Mouse (Mus musculus): ENCODE measurements around the gene Unc5c.

The Unc5c gene

DNA sequence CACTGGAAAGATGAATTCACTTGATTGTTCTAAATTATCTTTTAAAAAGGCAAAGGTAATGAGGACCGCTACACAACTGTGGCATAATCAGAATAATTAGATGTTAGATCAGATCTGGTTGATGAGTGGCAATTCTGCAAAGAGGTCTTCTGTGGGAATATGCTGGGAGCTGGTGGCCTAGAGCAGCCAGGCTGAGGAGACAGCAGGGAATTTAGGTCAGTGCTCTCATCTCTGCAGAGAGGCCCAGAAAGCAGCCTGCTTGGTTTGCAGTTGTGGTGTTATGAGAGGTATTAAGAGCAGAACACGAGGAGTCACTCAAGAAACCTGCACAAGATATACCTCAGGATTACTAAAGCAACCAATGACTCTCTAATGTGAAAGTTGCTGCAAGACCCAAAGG is 133.9 kb downstream of the Unc5c start:
- DNase-seq (ENCODE audit: low spot score) = no peak

- no peak for DNase-seq (ENCODE audit: low spot score)
These were observed 136.1 kb downstream of the Unc5c start for GRCm38 (mm10) chr3:141601072-141601549.

DNA sequence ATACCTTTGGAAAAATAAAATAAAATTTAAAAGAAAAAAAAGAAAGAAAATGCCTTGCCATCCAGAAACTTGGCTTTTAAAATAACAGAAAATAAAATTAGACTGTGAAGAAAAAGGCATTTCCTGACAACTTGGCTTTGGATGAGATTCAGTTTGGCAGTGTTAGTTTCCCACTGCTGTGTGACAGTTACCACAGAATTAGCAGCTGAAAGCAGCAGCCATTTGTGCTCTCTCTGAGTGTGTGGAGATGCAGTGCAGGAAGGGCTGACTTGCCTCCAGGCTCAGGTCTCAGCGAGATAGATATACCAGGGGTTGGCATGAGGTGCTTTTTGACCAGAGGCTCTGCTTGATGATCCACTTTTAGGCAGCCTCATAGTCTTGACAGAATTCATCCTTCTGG is 151.7 kb downstream of the Unc5c start:
- DNase-seq (ENCODE audit: low spot score) = no peak

DNA sequence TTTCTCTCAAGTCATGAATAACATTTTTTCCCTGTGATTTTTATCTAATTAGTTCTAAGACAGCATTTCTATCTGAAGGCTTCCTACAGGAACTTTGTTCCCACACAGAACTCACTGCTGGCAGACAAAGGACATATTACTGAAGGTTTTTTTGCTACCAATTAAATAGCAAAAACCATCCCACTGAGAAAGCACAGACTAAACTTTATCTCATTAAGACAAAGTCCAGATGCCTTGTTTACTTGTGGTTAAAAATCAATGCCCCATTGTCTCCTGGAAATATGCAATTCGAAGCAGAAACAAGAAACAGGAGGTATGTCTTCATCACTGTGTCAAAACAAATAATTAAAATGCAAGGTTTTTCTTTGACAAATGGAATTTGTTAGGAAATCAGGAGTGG is 153.7 kb downstream of the Unc5c start:
- DNase-seq (ENCODE audit: low spot score) = no peak

- DNase-seq (ENCODE audit: low spot score) = no peak
These were observed 156.5 kb downstream of the Unc5c start for GRCm38 (mm10) chr3:141621496-141621895.

- DNase-seq (ENCODE audit: low spot score) = no peak
These were observed 162.1 kb downstream of the Unc5c start for GRCm38 (mm10) chr3:141626935-141627638.

DNA sequence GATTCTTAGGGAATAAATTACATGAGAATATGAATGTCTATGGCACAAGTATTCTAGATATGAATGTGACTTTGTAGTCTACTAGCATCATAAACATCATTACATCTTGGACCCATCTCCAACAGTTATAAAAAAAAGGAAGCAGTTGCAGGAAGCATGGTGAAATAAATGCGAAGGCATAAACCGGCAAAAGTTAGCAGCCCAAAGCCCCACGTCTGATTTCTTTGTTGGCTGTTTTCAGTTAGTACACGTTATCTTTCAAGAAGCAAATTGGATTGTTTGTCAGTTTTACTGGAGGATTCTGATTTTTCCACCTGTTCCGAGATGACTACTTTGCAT is 162.6 kb downstream of the Unc5c start:
- DNase-seq (ENCODE audit: low spot score) = no peak

DNA sequence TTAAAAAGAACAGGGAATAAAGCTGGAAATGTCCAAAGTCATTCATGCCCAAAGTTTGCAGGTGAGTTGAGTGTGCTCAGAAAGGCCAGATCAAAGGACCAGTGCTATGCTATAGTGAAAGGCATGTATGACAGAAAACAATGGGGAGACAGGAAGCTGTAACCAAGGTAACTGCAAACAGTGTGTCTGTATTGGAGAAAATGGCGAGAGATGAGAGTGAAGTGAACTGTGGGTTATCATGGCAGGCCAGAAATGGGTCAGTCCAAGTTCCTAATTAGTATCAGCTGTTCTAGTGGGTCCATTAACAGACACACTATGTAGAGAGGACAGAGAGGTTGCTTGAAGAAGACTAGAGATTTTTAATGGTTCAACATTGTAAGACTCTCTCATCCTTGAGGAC is 164.4 kb downstream of the Unc5c start:
- no peak for DNase-seq (ENCODE audit: low spot score)

GRCm38 (mm10) chr3:141637900-141638299 is 172.9 kb downstream of the Unc5c start:
- no peak for DNase-seq (ENCODE audit: low spot score)

DNA sequence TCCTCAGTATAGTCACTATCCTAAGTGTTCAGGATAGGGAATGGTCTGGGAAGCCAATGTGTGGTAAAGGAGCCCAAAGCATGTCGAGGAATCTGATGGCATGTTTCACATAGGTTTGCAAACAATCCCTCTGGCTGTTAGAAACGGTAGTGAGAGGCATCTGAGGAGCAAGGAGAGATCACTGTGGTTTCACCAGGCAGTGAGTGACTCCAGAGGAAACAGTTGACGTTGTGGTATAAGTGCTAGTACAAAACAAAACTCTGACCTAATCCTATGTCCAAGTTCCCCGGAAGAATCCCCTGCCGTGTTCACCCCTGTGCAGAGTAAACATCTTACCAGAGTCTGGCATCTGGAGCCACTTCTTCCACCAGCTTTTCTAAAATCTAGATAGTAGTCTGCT is 179.2 kb downstream of the Unc5c start:
- DNase-seq (ENCODE audit: low spot score) = no peak

GRCm38 (mm10) chr3:141646588-141646987 is 181.6 kb downstream of the Unc5c start:
- no peak for DNase-seq (ENCODE audit: low spot score)

GRCm38 (mm10) chr3:141650658-141651057 is 185.6 kb downstream of the Unc5c start:
- DNase-seq (ENCODE audit: low spot score) = no peak

GRCm38 (mm10) chr3:141653915-141654314 is 188.9 kb downstream of the Unc5c start:
- no peak for DNase-seq (ENCODE audit: low spot score)

- no peak for DNase-seq (ENCODE audit: low spot score)
These were observed 194.2 kb downstream of the Unc5c start for GRCm38 (mm10) chr3:141659041-141659789.

DNA sequence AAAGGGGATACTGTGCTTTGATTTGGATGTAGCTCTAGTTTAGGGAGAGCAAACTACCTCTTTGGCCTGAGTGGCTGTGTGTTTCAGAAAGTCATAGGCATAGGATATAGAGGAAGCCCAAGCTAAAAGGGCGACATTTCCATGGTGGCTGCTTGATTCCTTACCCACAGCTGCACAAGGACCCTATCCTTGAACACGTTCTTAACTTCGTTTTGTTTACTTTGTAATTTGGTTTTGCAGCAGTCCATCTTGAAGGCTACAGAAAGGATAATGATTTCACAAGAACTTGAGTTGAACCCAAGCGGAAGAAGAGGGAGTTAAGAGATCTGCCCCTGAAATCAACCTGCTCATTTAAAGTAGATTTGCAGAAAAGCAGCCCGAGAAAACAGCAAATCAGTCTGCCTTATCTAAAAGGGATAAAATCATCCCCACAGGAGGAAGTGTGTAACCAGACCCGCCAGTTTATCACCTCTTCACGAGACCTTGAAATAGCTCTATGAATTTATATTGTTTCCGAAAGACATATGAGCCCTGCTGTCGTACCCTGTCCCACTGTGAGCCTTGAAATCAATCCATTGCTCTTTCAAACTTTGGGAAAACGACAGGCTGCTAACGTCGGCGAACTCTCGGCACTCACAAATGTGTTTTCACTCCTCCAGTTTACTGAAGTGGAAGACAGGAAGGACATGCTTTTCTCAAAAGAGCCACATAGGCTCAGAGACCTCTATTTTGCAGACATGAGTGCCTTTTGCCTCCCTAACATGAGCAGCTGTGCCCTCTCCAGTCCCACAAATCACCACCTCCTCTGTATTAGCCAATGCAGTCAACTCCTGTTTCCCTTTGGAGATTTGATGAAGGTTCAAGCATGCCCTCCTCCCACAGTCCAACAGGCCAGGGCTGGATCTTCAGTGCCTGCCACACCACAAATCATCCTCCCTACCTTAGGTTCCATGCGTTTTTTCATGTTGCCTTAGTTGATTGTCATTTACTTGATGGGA is 195.3 kb downstream of the Unc5c start:
- no peak for DNase-seq (ENCODE audit: low spot score)

DNA sequence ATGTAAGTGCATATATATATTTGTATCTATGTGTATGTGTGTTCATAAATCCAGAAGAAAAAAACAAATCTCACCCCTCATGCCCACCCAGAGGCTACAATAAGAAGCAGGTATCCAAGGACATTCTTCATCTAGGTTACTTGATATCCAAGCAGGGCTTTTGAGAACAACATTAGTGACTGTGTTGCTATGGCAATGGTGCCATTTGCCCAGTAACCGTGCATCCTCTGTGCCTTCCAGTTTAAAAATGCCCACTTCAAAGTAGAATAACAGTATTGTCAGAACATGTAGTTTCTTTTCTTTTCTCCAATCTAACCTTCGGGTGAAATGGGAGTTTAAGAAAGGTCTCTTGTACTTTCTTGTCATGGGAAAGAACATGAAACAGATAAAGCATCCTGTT is 224.1 kb downstream of the Unc5c start:
- no peak for DNase-seq (ENCODE audit: low spot score)

DNA sequence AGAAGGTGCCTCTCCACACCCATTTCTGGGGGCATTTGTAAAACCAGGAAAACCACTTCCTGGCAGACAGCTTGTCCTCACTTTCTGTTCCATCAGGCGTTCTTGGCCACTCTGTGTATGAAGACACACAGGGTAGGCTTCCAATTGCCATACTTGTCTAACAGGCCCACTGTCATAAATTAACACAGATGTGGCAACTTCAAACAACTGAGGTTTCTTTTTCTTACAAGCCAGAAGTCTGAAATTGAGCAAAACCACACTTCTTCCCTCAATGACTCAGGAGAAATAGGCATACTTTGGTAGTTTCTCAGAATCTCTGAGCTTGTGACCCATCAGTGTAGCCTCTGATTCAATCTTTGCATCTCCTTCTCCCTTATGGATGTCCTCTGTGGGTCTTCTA is 225.7 kb downstream of the Unc5c start:
- no peak for DNase-seq (ENCODE audit: low spot score)

DNA sequence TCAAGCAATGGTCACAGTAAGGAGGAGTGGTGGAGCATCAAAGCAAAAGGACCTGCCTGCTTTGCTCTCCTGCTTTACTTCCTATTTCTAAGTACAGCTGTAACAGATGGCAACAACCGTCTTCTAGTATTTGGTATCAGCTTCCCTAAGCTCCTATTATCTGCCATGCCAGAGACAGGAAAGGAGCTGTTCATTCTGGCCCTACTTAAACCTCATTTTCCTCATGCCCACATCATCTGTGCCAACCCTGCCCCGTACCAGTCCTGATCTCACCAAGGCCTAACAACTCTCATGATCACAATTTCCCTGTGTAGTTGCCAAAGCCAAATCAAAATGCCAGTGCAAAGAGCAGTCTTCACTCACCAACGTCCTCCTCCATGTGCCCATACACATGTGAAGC is 226.4 kb downstream of the Unc5c start:
- DNase-seq (ENCODE audit: low spot score) = no peak

DNA sequence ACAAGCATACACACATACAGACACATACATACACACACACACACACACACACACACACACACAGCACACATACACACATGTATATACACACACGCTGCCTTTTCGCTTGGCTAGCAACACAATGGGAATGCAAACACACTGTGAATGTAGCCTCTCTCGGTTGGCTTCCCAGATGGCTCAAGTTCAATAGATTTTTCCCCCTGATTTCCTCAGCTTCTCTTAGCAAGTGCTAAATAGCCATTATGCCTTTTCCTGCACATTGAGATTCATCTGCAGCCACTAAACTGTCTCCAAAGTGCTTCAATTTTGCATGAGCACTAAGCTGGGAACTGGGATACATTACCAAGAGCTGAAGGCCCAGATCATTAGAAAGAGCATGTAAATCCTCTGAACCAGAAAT is 226.8 kb downstream of the Unc5c start:
- no peak for DNase-seq (ENCODE audit: low spot score)

DNA sequence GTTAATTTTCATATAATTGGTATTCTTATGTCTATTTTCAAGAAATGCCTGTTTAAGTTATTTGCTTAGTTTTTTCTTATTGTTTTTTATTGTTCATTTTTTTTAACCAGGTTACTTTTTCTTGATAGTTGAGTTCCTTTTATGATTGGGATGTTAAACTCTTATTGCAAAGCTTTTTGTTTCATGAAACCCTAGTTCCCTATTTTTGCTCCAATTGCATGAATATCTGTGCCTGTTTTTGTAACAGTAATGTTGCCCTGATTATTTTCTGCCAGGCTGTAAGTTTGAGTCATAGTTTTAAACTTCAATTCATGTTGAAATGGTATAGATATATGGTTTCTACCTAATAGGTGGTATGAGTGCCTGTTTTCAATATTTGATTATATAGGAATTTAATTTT is 234.2 kb downstream of the Unc5c start:
- no peak for DNase-seq (ENCODE audit: low spot score)

DNA sequence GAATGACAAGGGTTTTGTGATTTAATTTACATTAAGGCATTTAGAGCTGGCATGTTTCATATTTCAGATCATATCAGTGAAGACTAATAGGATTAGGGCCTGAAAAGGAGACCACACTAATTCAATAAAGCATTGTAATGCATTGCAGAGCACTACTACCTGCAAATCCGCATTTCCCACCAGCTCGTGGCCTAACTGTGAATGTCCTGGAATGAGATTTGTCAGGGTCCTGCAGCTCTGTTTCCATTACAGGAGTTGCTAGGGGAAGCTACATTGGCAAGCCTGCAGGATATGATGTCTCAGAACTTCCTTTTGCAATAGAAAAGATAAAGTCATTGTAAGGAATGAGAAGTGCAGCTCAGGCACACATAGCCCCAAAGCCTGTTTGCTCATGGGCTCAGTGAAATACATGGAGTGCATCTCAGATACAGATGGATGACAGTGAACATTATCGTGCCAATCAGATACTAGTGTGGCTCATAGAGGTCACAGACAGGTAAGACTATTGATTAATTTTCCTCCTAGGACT is 236.4 kb downstream of the Unc5c start:
- no peak for DNase-seq (ENCODE audit: low spot score)

DNA sequence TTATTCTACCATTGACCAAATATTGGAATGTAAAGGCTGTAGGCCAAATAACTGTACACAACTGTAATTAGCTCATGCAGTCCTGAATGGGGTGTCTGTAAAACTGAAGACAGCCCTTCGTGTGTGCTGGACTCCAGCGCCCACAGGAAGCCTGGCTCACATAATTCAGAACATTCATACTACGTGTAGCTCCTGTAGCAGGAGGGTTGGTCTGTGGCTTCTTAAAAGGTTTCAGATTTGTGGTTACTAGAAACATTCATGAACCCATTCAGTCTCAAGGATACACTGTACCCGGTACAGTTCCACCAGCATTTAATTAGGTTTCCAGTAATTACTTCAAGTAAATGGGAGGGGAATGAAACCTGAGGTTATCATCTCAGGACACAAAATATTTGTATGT is 246.6 kb downstream of the Unc5c start:
- no peak for DNase-seq (ENCODE audit: low spot score)

All from ovary, postnatal 36 days (tissue).